Mouse (Mus musculus): ENCODE measurements around the gene Ldhc. TPM values are rescaled to one million over a fixed set of nuclear protein-coding genes. Genes with fewer than 3 reads are reported as not detected.

The Ldhc gene
- total and polyA plus RNA-seq, 3 experiments = not detected

GRCm38 (mm10) chr7:46846486-46847244 is 14.3 kb upstream of the Ldhc start:
- Histone ChIP-seq H3K36me3 (replicated peaks) (peaks cover 57% of the 10 kb centered on the region), H3K4me3 (ENCODE audit: low read depth, low read length) (peak overlapping the region; percentile 96), H3K4me1 (ENCODE audit: insufficient read depth, low read depth, low read length) (peaks cover 57% of the 10 kb centered on the region), H3K9me3 (replicated peaks) (no peaks in the 10 kb centered on the region), H3K27me3 (ENCODE audit: insufficient read depth, low read length) (0 out of 2 replicates have a peak, but pooled peaks cover 2% of the 10 kb centered on the region)
- peak; percentile 42 for ATAC-seq (ENCODE audit: extremely low read depth, insufficient number of reproducible peaks, low FRiP score, poor library complexity, severe bottlenecking)
- no peak for TF ChIP-seq GATA2 (IDR thresholded peaks at IDR 0.05; ENCODE audit: borderline replicate concordance, low read depth, low read length)
- no peak for TF ChIP-seq CTCF (IDR thresholded peaks at IDR 0.05; ENCODE audit: low read depth, low read length)
- no peak for TF ChIP-seq TAL1 (conservative IDR thresholded peaks at IDR 0.05; ENCODE audit: low read depth, low read length)
- no peak for TF ChIP-seq GATA1 (IDR thresholded peaks at IDR 0.05; ENCODE audit: borderline replicate concordance, low read length)
- no peak for TF ChIP-seq POLR2AphosphoS5 (IDR thresholded peaks at IDR 0.05; ENCODE audit: insufficient replicate concordance, low read depth, low read length)
- peak; percentile 78 for DNase-seq (ENCODE audit: low spot score)

- Histone ChIP-seq H3K27me3 (ENCODE audit: insufficient read depth, low read length) (no peaks in the 10 kb centered on the region), H3K36me3 (replicated peaks) (peaks cover 83% of the 10 kb centered on the region), H3K9me3 (replicated peaks) (no peaks in the 10 kb centered on the region), H3K4me1 (ENCODE audit: insufficient read depth, low read depth, low read length) (peaks cover 65% of the 10 kb centered on the region), H3K4me3 (ENCODE audit: low read depth, low read length) (peak overlapping the region; percentile 96; the same call in 1 of the 2 replicates)
- ATAC-seq (ENCODE audit: extremely low read depth, insufficient number of reproducible peaks, low FRiP score, poor library complexity, severe bottlenecking) = no peak
- no peak for DNase-seq (ENCODE audit: low spot score)
- TF ChIP-seq TAL1 (conservative IDR thresholded peaks at IDR 0.05; ENCODE audit: low read depth, low read length) (no peak), POLR2AphosphoS5 (IDR thresholded peaks at IDR 0.05; ENCODE audit: insufficient replicate concordance, low read depth, low read length) (no peak), GATA1 (IDR thresholded peaks at IDR 0.05; ENCODE audit: borderline replicate concordance, low read length) (no peak), GATA2 (IDR thresholded peaks at IDR 0.05; ENCODE audit: borderline replicate concordance, low read depth, low read length) (no peak), CTCF (IDR thresholded peaks at IDR 0.05; ENCODE audit: low read depth, low read length) (no peak)
Measured at GRCm38 (mm10) chr7:46849287-46849686, 11.7 kb upstream of the Ldhc start.

- no peak for DNase-seq (ENCODE audit: low spot score)
- Histone ChIP-seq H3K4me1 (ENCODE audit: insufficient read depth, low read depth, low read length) (peaks cover 71% of the 10 kb centered on the region), H3K9me3 (replicated peaks) (no peaks in the 10 kb centered on the region), H3K36me3 (replicated peaks) (peaks cover 98% of the 10 kb centered on the region), H3K27me3 (ENCODE audit: insufficient read depth, low read length) (no peaks in the 10 kb centered on the region), H3K4me3 (ENCODE audit: low read depth, low read length) (peak overlapping the region; percentile 53; the same call in 1 of the 2 replicates)
- ATAC-seq (ENCODE audit: extremely low read depth, insufficient number of reproducible peaks, low FRiP score, poor library complexity, severe bottlenecking) = no peak
- TF ChIP-seq CTCF (IDR thresholded peaks at IDR 0.05; ENCODE audit: low read depth, low read length) (no peak), POLR2AphosphoS5 (IDR thresholded peaks at IDR 0.05; ENCODE audit: insufficient replicate concordance, low read depth, low read length) (no peak), TAL1 (conservative IDR thresholded peaks at IDR 0.05; ENCODE audit: low read depth, low read length) (no peak), GATA1 (IDR thresholded peaks at IDR 0.05; ENCODE audit: borderline replicate concordance, low read length) (no peak), GATA2 (IDR thresholded peaks at IDR 0.05; ENCODE audit: borderline replicate concordance, low read depth, low read length) (no peak)
Measured at GRCm38 (mm10) chr7:46851026-46851425, 10.0 kb upstream of the Ldhc start.

GRCm38 (mm10) chr7:46852666-46853065 is 8.3 kb upstream of the Ldhc start:
- ATAC-seq (ENCODE audit: extremely low read depth, insufficient number of reproducible peaks, low FRiP score, poor library complexity, severe bottlenecking) (no peak), DNase-seq (ENCODE audit: low spot score) (no peak)
- H3K9me3 ChIP-seq (replicated peaks) = no peaks in the 10 kb centered on the region
- peaks cover 85% of the 10 kb centered on the region for H3K36me3 ChIP-seq (replicated peaks)
- peaks cover 69% of the 10 kb centered on the region for H3K4me1 ChIP-seq (ENCODE audit: insufficient read depth, low read depth, low read length)
- H3K4me3 ChIP-seq (ENCODE audit: low read depth, low read length) = no peak overlapping the region
- H3K27me3 ChIP-seq (ENCODE audit: insufficient read depth, low read length) = no peaks in the 10 kb centered on the region
- TF ChIP-seq GATA1 (IDR thresholded peaks at IDR 0.05; ENCODE audit: borderline replicate concordance, low read length) (no peak), POLR2AphosphoS5 (IDR thresholded peaks at IDR 0.05; ENCODE audit: insufficient replicate concordance, low read depth, low read length) (no peak; the same call in 1 of the 2 replicates), CTCF (IDR thresholded peaks at IDR 0.05; ENCODE audit: low read depth, low read length) (no peak), TAL1 (conservative IDR thresholded peaks at IDR 0.05; ENCODE audit: low read depth, low read length) (no peak), GATA2 (IDR thresholded peaks at IDR 0.05; ENCODE audit: borderline replicate concordance, low read depth, low read length) (no peak)

GRCm38 (mm10) chr7:46853365-46853764 is 7.6 kb upstream of the Ldhc start:
- no peak for TF ChIP-seq CTCF (IDR thresholded peaks at IDR 0.05; ENCODE audit: low read depth, low read length)
- TF ChIP-seq POLR2AphosphoS5 (IDR thresholded peaks at IDR 0.05; ENCODE audit: insufficient replicate concordance, low read depth, low read length) = no peak
- TF ChIP-seq GATA1 (IDR thresholded peaks at IDR 0.05; ENCODE audit: borderline replicate concordance, low read length) = no peak
- no peak for TF ChIP-seq GATA2 (IDR thresholded peaks at IDR 0.05; ENCODE audit: borderline replicate concordance, low read depth, low read length)
- TF ChIP-seq TAL1 (conservative IDR thresholded peaks at IDR 0.05; ENCODE audit: low read depth, low read length) = no peak
- H3K36me3 ChIP-seq (replicated peaks) = peaks cover 78% of the 10 kb centered on the region
- H3K9me3 ChIP-seq (replicated peaks) = no peaks in the 10 kb centered on the region
- H3K27me3 ChIP-seq (ENCODE audit: insufficient read depth, low read length) = no peaks in the 10 kb centered on the region
- peaks cover 65% of the 10 kb centered on the region for H3K4me1 ChIP-seq (ENCODE audit: insufficient read depth, low read depth, low read length)
- DNase-seq (ENCODE audit: low spot score) = no peak
- H3K4me3 ChIP-seq (ENCODE audit: low read depth, low read length) = no peak overlapping the region
- no peak for ATAC-seq (ENCODE audit: extremely low read depth, insufficient number of reproducible peaks, low FRiP score, poor library complexity, severe bottlenecking)

- DNase-seq (ENCODE audit: low spot score) = no peak
- Histone ChIP-seq H3K36me3 (replicated peaks) (peaks cover 52% of the 10 kb centered on the region), H3K27me3 (ENCODE audit: insufficient read depth, low read length) (no peaks in the 10 kb centered on the region; the same call in none of the 2 replicates), H3K4me3 (ENCODE audit: low read depth, low read length) (no peak overlapping the region), H3K4me1 (ENCODE audit: insufficient read depth, low read depth, low read length) (peaks cover 48% of the 10 kb centered on the region), H3K9me3 (replicated peaks) (no peaks in the 10 kb centered on the region)
- no peak for TF ChIP-seq CTCF (IDR thresholded peaks at IDR 0.05; ENCODE audit: low read depth, low read length)
- peak; percentile 59; the same call in 1 of the 2 replicates for TF ChIP-seq POLR2AphosphoS5 (IDR thresholded peaks at IDR 0.05; ENCODE audit: insufficient replicate concordance, low read depth, low read length)
- ATAC-seq (ENCODE audit: extremely low read depth, insufficient number of reproducible peaks, low FRiP score, poor library complexity, severe bottlenecking) = no peak
Measured at GRCm38 (mm10) chr7:46855866-46856560, 5.0 kb upstream of the Ldhc start.
